Mouse (Mus musculus): ENCODE measurements around the gene Kcnc3.

DNA sequence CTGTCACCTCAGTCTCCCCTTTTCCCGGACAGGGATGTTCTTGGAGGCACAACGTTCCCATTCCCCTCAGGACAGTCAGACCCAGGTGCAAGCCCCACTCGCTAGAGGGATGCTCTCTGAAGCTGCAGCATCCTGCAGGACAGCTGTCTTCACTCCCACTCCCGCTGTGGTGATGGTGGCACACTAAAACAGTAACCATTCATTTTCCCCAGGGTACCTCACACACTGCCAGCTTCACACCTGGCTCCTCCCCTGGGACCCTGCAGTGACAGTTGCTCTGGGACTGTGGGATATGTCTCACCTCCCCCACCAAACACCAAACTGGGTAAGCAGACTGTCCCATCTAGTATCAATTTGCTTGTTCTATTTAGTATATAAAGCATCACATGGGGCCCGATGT is 42.7 kb upstream of the Kcnc3 start:
- no peak for TF ChIP-seq GATA1 (IDR thresholded peaks at IDR 0.05; ENCODE audit: low read length)
- TF ChIP-seq TAL1 (IDR thresholded peaks at IDR 0.05; ENCODE audit: low read length), result no peak
